Mouse (Mus musculus): Measurements from ENCODE around the gene Cdh16. TPM values are rescaled to one million over a fixed set of nuclear protein-coding genes. Genes with fewer than 3 reads are reported as not detected.
A peak's percentile ranks its signal among the peaks of the same experiment; 100 is the strongest.
"Not testable (repeated sequence)": the region's sequence is repeated elsewhere in the genome, so short reads cannot be mapped to it uniquely, and the experiment has no call there.

The Cdh16 gene
- polyA plus RNA-seq (2015; fragmentation: Nextera tagmentation; extraction: Ambion mirVana), result 238 and 241 TPM in 2 replicates

- H3K4me1 ChIP-seq, result peaks cover 8% of the 10 kb centered on the region; the same call in 1 of the 2 replicates
- ATAC-seq (replicated peaks; ENCODE audit: low FRiP score), result peak; percentile 96
- H3K27me3 ChIP-seq, result no peaks in the 10 kb centered on the region
- peak within 1 kb of the TSS; percentile 38 for H3K4me3 ChIP-seq (replicated peaks)
- H3K36me3 ChIP-seq, result peaks cover 24% of the 10 kb centered on the region
- H3K9ac ChIP-seq, result peak within 1 kb of the TSS; percentile 24; the same call in 1 of the 2 replicates
- no peaks in the 10 kb centered on the region for H3K9me3 ChIP-seq (replicated peaks)
- peak within 1 kb of the TSS; percentile 91 for H3K27ac ChIP-seq
- 54% methylated on average over 6 of the region's 6 CpGs for WGBS
- H3K4me2 ChIP-seq, result peak within 1 kb of the TSS; percentile 54
These were observed at the start of gene Cdh16 for GRCm38 (mm10) chr8:104624161-104624560. Gene Cdh16, minus strand, starts transcription at chr8:104624396.

DNA sequence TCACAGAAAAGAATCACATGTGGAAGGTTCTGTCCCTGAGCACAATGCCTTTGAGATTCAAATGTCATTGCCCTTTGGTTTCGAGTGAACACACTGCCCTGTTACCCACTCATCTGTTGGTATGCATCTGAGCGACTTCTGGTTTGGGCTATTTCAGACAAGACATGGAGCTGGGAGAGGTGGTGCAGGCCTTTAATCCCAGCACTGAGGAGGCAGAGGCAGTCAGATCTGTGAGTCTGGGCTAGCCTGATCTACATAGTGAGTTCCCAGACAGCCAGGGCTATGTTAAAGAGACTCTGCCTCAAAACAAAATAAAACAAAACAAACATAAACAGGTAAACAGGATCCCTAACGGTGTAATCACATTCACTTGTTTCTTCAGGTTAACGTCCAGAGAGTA lies 31.4 kb upstream of the Cdh16 start:
- no peak for ATAC-seq (replicated peaks; ENCODE audit: low FRiP score)
- no peak overlapping the region for H3K9ac ChIP-seq
- no peak overlapping the region for H3K27ac ChIP-seq
- H3K4me3 ChIP-seq (replicated peaks), result no peak overlapping the region
- peaks cover 7% of the 10 kb centered on the region; the same call in 1 of the 2 replicates for H3K27me3 ChIP-seq
- WGBS, result 67% methylated on average over 4 of the region's 4 CpGs
- H3K4me2 ChIP-seq, result no peak overlapping the region
- H3K9me3 ChIP-seq (replicated peaks), result no peaks in the 10 kb centered on the region
- no peaks in the 10 kb centered on the region for H3K36me3 ChIP-seq
- no peaks in the 10 kb centered on the region for H3K4me1 ChIP-seq

GRCm38 (mm10) chr8:104654984-104655383 lies 30.8 kb upstream of the Cdh16 start:
- WGBS, result 1% methylated on average over 3 of the region's 3 CpGs
- H3K4me1 ChIP-seq, result no peaks in the 10 kb centered on the region
- no peak overlapping the region for H3K4me3 ChIP-seq (replicated peaks)
- H3K36me3 ChIP-seq, result no peaks in the 10 kb centered on the region
- H3K4me2 ChIP-seq, result no peak overlapping the region
- peak; percentile 83 for ATAC-seq (replicated peaks; ENCODE audit: low FRiP score)
- no peak overlapping the region for H3K9ac ChIP-seq
- peaks cover 7% of the 10 kb centered on the region; the same call in 1 of the 2 replicates for H3K27me3 ChIP-seq
- H3K9me3 ChIP-seq (replicated peaks), result no peaks in the 10 kb centered on the region
- H3K27ac ChIP-seq, result no peak overlapping the region

- not testable (repeated sequence) for H3K4me2 ChIP-seq; H3K9me3 ChIP-seq (replicated peaks)
- WGBS, result 71% methylated on average over 3 of the region's 3 CpGs
These were observed 20.0 kb upstream of the Cdh16 start for GRCm38 (mm10) chr8:104644187-104644586.

GRCm38 (mm10) chr8:104642324-104642654 lies 18.1 kb upstream of the Cdh16 start:
- Histone ChIP-seq H3K27me3 (no peaks in the 10 kb centered on the region), H3K36me3 (peaks cover 24% of the 10 kb centered on the region), H3K9ac (peak overlapping the region; percentile 90), H3K4me3 (replicated peaks) (peak overlapping the region; percentile 92), H3K4me2 (peak overlapping the region; percentile 89), H3K27ac (peak overlapping the region; percentile 80; the same call in 1 of the 2 replicates), H3K4me1 (peaks cover 18% of the 10 kb centered on the region), H3K9me3 (replicated peaks) (no peaks in the 10 kb centered on the region)
- ATAC-seq (replicated peaks; ENCODE audit: low FRiP score), result peak; percentile 13; the same call in 1 of the 2 replicates
- 59% methylated on average over 6 of the region's 6 CpGs for WGBS

More at GRCm38 (mm10) chr8:104644187-104644586, 20.0 kb upstream of the Cdh16 start:
- H3K4me3 ChIP-seq (replicated peaks); H3K27ac ChIP-seq; ATAC-seq (replicated peaks; ENCODE audit: low FRiP score); H3K27me3 ChIP-seq; H3K36me3 ChIP-seq; H3K9ac ChIP-seq: not testable (repeated sequence)
- peaks cover 18% of the 10 kb centered on the region for H3K4me1 ChIP-seq

DNA sequence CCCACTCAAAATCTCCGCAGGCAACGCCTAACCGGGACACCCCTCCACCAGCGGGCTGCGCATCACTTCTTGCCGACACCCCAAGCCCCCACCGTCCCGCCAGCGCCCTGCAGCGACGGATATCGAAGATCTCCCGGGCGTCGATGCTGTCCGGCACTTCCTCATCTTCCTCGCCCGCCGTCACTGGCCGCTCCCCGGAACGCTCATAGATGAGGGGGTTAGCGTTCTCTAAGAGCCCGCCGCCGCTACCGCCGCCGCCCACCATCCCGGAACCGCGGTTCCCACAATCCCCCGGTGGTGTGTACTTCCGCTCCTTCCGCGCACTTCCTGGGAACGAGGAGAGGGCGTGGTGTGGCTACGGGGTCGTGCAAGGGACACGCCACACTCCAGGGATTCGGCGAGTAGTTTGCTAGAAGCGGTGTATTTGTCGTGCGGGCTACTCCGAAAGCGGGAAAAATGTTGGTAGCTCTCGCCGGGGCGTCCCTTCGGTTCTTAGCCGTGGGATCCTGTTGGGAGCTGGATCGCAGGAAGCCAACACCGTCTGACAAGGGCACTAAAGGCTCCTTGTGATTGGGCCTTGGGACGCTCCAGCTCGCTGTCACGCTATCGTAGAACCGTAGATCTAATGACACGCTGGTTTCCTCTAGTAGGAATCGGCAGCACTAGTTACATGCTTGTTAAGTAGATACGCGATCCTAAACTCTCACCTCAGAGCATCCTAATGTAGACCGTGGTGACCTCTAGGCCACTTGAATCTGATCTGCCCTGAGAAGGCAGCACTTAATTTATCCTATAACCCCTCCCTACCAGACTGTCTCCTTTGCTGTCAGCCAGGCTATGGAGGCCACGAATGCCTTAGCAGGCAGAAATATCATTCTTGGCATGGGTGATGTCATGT lies 17.5 kb upstream of the Cdh16 start, which contains the start of gene Ciao2b:
TSS of gene Ciao2b (minus strand) at position 540 of the 898 bp plus-strand sequence.
- peak within 1 kb of the TSS; percentile 90 for H3K9ac ChIP-seq
- peak within 1 kb of the TSS; percentile 80 for H3K27ac ChIP-seq
- H3K4me2 ChIP-seq, result peak within 1 kb of the TSS; percentile 89
- WGBS, result under 1% methylated on average over 66 of the region's 66 CpGs
- peaks cover 24% of the 10 kb centered on the region for H3K36me3 ChIP-seq
- ATAC-seq (replicated peaks; ENCODE audit: low FRiP score), result peak; percentile 96
- peaks cover 18% of the 10 kb centered on the region for H3K4me1 ChIP-seq
- peak within 1 kb of the TSS; percentile 92 for H3K4me3 ChIP-seq (replicated peaks)
- no peaks in the 10 kb centered on the region for H3K27me3 ChIP-seq
- H3K9me3 ChIP-seq (replicated peaks), result no peaks in the 10 kb centered on the region

DNA sequence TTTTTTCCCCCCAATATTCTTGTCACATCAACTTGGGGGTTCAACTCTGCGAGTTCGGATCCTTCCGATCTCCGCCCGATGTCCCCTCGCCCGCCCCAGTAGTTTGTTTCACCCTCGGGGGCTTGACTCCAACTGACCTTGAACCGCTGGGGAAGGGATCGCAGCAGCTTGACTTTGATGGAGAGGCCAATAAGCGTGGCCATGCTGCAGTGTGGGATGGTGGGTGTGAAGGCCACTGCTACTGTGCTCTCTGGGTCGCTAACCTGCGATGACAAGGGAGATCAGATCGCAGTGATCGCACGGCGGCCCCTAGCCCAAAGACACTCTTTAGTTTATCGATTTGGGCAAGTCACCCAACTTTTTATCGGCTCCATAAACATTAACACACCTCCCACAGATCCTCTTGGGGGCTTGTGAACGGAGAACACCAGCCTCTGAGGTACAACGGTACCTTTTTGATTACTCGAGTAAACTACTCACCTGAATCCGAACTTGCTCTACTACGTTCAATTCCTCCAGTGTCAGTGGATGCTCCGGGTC lies 16.7 kb upstream of the Cdh16 start:
- no peak for ATAC-seq (replicated peaks; ENCODE audit: low FRiP score)
- Histone ChIP-seq H3K9ac (peak overlapping the region; percentile 90), H3K9me3 (replicated peaks) (no peaks in the 10 kb centered on the region), H3K4me1 (peaks cover 18% of the 10 kb centered on the region), H3K27ac (peak overlapping the region; percentile 72; the same call in 1 of the 2 replicates), H3K4me2 (peak overlapping the region; percentile 89), H3K4me3 (replicated peaks) (peak overlapping the region; percentile 92), H3K27me3 (no peaks in the 10 kb centered on the region), H3K36me3 (peaks cover 27% of the 10 kb centered on the region)
- 3% methylated on average over 25 of the region's 25 CpGs for WGBS

GRCm38 (mm10) chr8:104640241-104640640 lies 16.0 kb upstream of the Cdh16 start:
- Histone ChIP-seq H3K9me3 (replicated peaks) (no peaks in the 10 kb centered on the region), H3K36me3 (peaks cover 34% of the 10 kb centered on the region), H3K4me1 (peaks cover 18% of the 10 kb centered on the region), H3K9ac (peak overlapping the region; percentile 90), H3K27ac (no peak overlapping the region), H3K4me2 (peak overlapping the region; percentile 89), H3K27me3 (no peaks in the 10 kb centered on the region), H3K4me3 (replicated peaks) (peak overlapping the region; percentile 92)
- 88% methylated on average over 7 of the region's 7 CpGs for WGBS
- ATAC-seq (replicated peaks; ENCODE audit: low FRiP score), result no peak

GRCm38 (mm10) chr8:104638010-104638409 lies 13.8 kb upstream of the Cdh16 start:
- 85% methylated on average over 6 of the region's 6 CpGs for WGBS
- H3K27ac ChIP-seq, result no peak overlapping the region

DNA sequence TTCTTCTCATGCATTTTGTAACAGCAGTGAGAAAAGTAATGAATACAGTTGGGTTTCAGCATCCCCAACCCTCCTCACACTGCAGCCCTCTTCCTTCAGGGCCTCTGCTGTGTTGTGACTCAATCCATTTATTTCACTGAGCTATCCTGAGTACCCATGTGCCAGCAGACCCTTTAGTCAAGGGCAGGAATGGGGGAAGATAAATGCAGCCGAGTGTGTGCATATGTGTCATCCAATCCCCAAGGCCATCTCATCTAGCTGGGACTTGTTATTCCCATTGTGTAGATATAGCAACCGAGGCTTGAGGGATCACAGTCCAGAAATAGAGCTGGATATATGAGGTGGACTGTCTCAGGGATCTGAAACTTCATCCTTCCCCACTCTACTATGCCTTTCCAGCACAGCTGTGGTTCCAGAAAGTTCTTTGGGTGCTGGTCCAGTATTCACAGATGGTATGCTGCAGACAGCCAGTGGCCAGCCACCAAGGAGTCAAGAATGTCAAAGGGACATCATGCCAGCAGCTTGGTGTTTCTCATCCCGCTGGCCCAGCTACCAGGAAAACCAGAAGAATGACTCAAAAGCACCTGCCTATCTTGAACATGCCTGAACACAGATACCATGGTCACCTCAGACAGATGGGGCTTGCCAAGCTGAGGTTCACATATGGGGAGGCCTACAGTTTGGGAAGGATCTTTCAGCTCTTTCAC lies 11.0 kb upstream of the Cdh16 start:
- ATAC-seq (replicated peaks; ENCODE audit: low FRiP score), result no peak
- Histone ChIP-seq H3K27ac (no peak overlapping the region), H3K27me3 (peaks cover 7% of the 10 kb centered on the region), H3K9ac (no peak overlapping the region), H3K4me1 (peaks cover 21% of the 10 kb centered on the region), H3K4me2 (no peak overlapping the region), H3K9me3 (replicated peaks) (no peaks in the 10 kb centered on the region), H3K36me3 (peaks cover 38% of the 10 kb centered on the region), H3K4me3 (replicated peaks) (no peak overlapping the region)
- WGBS, result 92% methylated on average over 3 of the region's 3 CpGs

More at GRCm38 (mm10) chr8:104638010-104638409, 13.8 kb upstream of the Cdh16 start:
- no peak overlapping the region for H3K9ac ChIP-seq
- no peaks in the 10 kb centered on the region for H3K9me3 ChIP-seq (replicated peaks)
- H3K36me3 ChIP-seq, result peaks cover 38% of the 10 kb centered on the region
- H3K4me1 ChIP-seq, result peaks cover 18% of the 10 kb centered on the region
- H3K27me3 ChIP-seq, result no peaks in the 10 kb centered on the region
- H3K4me3 ChIP-seq (replicated peaks), result no peak overlapping the region
- ATAC-seq (replicated peaks; ENCODE audit: low FRiP score), result no peak
- H3K4me2 ChIP-seq, result no peak overlapping the region

DNA sequence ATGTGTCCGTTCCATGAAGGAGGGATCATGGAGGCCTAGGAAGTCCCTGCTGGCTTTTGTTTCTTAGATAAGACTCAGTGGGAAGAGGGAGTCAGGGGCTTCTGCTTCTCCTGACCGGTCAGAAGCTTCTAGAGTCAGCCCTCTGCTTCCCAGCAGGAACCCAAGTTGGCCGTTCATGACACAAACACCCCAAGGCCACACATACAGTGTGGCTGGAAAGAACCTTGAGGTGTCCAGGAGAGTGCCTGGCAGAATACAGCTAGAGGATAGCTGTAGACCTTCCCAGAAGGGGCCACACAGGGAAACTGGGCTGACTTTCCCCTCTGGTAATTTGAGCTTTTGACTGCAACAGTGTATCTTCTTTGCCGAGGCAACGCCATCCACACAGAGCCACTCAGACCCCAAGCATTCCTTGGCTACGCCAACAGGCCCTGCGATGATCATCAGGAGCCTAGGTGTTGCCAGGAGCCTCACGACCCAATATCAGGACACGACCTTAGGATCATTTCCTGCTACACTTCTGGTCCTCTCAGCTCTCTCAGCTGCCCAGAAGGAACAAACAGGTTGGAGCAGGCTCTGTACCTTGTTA lies 9.1 kb upstream of the Cdh16 start:
- 48% methylated on average over 9 of the region's 9 CpGs for WGBS
- no peaks in the 10 kb centered on the region for H3K9me3 ChIP-seq (replicated peaks)
- H3K4me1 ChIP-seq, result peaks cover 28% of the 10 kb centered on the region
- H3K36me3 ChIP-seq, result peaks cover 23% of the 10 kb centered on the region
- H3K4me3 ChIP-seq (replicated peaks), result no peak overlapping the region
- no peak overlapping the region for H3K4me2 ChIP-seq
- no peak overlapping the region for H3K9ac ChIP-seq
- peaks cover 16% of the 10 kb centered on the region for H3K27me3 ChIP-seq
- no peak overlapping the region for H3K27ac ChIP-seq
- ATAC-seq (replicated peaks; ENCODE audit: low FRiP score), result no peak

All from kidney, embryonic 15.5 days (tissue).